Mouse (Mus musculus): Measurements from ENCODE around the gene Ano10.

The Ano10 gene

DNA sequence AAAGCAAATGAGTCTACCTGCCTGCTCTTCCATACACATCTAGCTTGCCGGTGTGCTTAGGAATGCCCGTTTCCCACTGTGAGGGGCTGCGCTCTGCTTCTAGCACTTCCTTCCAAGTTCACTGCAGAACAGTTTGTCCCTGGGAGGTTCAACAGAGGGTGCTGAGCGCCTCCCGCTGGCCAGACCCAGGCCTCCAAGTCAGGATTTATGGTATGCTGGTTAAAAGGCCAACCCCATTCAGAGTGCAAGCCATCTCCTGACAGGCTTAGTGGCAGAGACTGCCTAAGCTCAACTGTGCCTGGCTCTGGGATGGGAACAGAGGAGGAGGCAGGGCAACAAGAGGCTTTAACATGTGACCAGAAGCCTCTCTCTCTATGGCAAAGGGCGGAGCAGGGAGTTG is 95.0 kb downstream of the Ano10 start:
- no peak for TF ChIP-seq GATA4 (IDR thresholded peaks at IDR 0.05; ENCODE audit: insufficient replicate concordance, low read length)

DNA sequence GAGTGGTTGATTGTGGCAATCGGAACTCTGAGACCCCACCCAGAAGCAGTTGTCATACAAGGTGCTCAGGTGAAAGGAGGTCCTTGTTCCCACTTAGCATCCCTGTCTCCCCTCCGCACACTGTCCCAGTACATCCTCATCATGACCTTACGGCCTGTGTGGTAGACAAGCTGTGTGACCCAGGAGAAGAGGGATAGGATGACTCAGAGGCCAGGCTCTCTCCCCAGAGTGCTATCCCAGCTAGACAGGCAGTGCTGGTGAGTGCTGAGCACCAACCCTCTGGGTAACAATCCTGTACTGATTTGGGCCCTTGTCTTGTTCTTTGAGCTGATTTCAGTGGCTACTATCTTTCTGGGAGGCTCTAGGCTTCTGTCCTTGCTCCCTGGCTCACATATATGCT is 95.6 kb downstream of the Ano10 start:
- no peak for TF ChIP-seq GATA4 (IDR thresholded peaks at IDR 0.05; ENCODE audit: insufficient replicate concordance, low read length)

- no peak for TF ChIP-seq GATA4 (IDR thresholded peaks at IDR 0.05; ENCODE audit: insufficient replicate concordance, low read length)
These were observed 97.2 kb downstream of the Ano10 start for GRCm38 (mm10) chr9:122197021-122197420.

GRCm38 (mm10) chr9:122195042-122195682 is 99.1 kb downstream of the Ano10 start:
- no peak for TF ChIP-seq GATA4 (IDR thresholded peaks at IDR 0.05; ENCODE audit: insufficient replicate concordance, low read length)

DNA sequence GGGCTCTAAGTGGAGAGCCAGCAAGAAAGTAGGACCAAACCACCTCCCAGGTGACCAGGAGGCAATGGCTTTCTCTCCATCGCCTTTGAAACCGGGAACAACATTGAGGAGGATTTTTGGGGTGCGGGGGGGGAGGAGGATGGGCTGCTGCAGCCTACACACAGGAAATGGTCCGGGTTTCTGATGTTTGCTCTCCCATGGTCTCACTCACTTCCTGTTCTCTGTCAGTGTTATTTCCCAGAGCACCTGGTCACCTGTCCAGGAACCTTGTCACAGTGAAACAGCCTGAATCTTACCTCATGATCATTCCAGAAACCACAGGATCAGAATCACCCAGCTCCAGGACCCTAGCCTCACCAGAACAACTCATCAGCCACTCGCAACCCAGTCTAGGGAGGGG is 100.4 kb downstream of the Ano10 start:
- no peak for TF ChIP-seq GATA4 (IDR thresholded peaks at IDR 0.05; ENCODE audit: insufficient replicate concordance, low read length)

DNA sequence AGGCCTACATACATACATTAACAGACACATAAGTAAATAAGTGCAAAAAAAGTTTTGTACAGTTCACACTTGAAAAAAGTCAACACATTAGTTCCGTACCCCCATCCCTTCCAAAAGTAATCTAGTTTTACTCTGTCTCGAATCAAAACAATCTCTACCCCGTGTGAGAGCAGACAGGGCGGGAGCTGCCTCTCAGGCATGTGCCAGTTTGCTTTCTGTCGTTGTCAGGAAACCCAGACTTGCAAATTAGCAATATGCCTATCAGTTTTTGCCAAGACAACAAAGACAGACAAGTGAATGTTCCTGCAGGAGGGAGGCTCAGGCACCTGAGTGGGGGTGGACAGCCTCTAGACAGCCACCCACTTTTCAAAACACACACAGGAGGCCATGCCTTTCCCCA is 100.9 kb downstream of the Ano10 start:
- TF ChIP-seq GATA4 (IDR thresholded peaks at IDR 0.05; ENCODE audit: insufficient replicate concordance, low read length) = no peak

DNA sequence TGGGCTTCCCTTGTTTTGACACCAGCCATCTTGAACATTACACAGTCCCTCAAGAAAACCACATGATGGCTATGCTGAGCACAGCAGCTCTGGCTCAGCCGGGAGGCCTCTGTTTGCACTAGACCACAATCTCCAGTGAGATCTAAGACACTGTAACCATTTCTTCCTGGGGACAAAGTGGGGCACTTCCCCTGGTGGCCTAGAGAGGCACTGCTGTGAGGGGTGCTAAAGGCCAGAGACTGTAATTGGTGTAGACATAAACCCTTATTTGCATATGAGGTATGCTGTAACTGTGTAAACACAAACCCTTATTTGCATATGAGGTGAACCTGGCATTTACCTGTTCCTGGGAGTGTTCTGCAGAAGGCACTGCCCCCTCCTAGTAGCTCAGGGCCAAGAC is 105.5 kb downstream of the Ano10 start:
- no peak for TF ChIP-seq GATA4 (IDR thresholded peaks at IDR 0.05; ENCODE audit: insufficient replicate concordance, low read length)

GRCm38 (mm10) chr9:122187451-122187921 is 106.7 kb downstream of the Ano10 start:
- peak; percentile 76; the same call in 1 of the 2 replicates for TF ChIP-seq GATA4 (IDR thresholded peaks at IDR 0.05; ENCODE audit: insufficient replicate concordance, low read length)

DNA sequence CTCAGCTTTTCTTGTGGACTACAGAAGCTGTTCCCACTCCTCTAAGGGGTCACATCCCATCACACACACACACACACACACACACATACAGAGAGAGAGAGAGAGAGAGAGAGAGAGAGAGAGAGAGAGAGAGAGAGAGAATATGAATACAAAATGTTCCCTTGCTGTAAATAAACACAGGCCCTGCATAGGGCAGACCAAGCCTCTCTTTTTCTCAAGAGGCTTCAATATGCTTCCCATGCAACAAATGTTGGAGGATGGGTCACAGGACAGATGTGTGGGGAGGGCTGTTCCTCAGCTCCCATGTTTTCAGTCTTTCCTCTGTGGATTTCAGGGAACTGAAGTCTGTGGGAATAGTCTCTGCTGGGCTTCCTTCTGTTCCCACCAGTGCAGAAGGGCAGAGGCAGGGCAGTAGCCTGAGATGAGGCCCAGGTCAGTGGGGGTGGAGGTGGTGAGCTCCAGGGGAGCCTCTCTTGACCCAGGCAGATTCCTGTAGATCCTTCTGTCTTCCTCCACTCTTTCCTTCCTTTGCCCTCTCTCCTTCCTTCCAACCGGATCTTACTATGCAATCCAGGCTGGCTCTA is 107.5 kb downstream of the Ano10 start:
- no peak; the same call in 1 of the 2 replicates for TF ChIP-seq GATA4 (IDR thresholded peaks at IDR 0.05; ENCODE audit: insufficient replicate concordance, low read length)

DNA sequence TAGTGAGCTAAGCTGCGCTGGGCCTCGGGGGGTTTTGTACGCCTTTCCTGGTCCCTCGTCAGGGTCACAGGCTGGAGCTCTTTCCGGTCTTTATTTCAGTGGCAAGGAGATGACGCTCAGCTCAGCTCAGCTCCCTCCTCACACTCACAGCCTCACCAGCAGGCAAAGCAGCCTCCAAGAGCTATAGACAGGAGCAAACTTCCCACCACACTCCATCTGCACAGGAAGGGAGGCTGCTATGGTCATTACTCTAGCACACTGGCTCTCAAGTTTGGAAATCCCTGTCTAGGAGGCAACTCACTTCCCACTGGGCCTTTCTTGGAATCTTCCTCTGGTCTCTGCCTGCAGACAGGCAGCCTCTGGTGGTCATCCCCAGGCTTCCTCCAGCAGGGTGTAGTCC is 108.3 kb downstream of the Ano10 start:
- no peak for TF ChIP-seq GATA4 (IDR thresholded peaks at IDR 0.05; ENCODE audit: insufficient replicate concordance, low read length)

DNA sequence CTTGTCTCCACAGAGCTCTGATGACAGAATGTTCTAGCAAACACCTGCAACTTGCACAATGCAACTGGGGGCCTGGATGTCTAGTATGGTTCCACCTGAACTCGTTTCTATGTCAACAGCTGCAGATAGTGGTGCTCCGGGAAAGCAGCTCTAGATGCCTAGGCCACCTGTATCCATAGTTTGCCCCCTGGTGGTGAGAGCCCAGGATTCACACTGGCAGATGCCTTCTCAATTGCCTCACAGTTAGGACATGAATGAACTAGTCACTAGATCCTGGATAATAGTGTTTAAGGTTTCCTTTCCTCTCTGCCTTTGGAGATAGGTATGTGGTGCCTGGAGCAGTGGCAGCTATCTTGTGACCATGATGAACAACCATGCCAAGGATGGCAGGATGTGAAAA is 109.2 kb downstream of the Ano10 start:
- 0 out of 2 replicates have a peak, but pooled peaks have one; percentile 10 for TF ChIP-seq GATA4 (IDR thresholded peaks at IDR 0.05; ENCODE audit: insufficient replicate concordance, low read length)

DNA sequence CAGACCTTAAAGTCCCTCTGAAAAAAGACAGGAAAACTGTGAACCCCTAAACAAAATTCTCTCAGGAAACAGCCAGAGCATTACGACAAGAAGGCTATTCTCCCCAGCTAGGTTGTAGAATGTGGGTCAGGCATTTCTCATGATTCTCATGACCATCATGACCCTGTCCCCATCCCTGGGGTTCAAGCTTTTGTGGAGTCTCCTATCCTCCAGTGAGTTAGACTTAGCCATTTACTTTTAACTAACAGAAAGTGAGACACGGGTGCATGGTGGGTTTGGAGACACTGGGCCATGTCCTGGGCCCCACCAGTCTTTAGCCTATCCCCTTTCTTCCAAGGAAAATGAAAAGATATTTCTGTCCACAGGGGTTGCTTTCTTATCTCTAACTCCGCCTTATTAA is 109.9 kb downstream of the Ano10 start:
- TF ChIP-seq GATA4 (IDR thresholded peaks at IDR 0.05; ENCODE audit: insufficient replicate concordance, low read length) = no peak

GRCm38 (mm10) chr9:122183074-122183473 is 111.1 kb downstream of the Ano10 start:
- no peak for TF ChIP-seq GATA4 (IDR thresholded peaks at IDR 0.05; ENCODE audit: insufficient replicate concordance, low read length)

- TF ChIP-seq GATA4 (IDR thresholded peaks at IDR 0.05; ENCODE audit: insufficient replicate concordance, low read length) = no peak
These were observed 114.1 kb downstream of the Ano10 start for GRCm38 (mm10) chr9:122180105-122180504.

DNA sequence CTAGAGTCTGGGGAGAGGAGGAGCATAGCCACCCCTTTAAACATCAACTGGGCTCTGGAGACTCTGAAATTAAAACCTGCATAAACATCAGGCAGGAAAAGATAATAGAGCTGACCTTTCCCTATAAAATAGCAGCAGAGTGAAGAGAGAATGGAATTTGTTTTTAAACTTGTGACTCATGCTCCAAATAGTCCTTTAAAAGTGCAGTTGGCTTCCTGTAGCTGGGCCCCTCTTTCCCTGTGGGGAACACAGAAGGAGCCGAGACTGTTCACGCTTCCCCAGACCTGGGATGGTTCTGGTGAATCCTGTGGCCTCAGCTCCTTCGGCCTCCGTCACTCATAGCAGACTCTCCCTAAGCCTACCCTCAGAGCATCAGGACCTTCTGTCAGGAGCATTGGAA is 115.8 kb downstream of the Ano10 start:
- TF ChIP-seq GATA4 (IDR thresholded peaks at IDR 0.05; ENCODE audit: insufficient replicate concordance, low read length) = no peak

DNA sequence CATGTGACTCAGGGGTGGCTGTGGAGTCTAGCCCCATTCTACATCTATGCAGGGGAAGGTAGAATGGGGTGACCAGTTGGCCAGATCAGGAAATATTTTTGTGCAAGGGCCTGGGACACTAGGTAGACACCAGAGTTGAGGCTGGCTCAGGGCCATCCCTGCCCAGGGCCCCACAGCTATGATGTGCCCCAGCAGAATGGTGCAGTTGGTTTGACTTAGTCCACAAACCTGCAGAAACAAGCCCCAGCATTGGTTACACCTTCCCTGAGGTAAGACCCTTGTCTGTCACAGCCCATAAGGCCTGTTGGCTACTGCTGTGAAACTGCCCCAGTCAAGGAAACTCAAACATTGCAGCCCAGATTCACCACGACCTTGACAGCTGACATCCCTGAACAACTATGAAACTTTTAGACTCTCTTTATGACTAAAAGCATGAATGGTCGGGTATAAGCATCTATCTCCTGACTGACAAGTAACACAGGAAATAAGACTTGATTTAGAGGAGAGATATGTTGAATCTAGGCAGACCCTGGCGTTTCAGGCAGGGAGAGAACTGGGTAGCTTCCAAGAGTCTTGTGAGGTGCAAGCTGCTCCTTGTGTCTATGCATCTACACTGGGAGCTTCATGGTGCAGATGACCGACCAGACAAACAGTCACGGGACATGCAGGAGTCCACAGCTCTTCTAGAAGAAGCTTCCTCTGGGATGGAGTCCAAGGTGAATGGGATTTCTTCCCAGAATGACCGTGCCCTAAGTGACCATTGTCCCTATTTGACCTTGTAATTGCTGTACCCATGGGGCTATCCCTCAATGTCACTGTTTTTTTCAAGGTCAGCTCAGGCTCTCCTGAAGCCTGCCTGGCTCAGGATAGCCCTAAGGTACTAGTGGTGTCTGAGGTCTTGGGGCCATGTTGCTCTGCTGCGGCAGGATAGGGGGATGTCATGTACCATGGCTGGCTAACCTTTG is 116.7 kb downstream of the Ano10 start:
- TF ChIP-seq GATA4 (IDR thresholded peaks at IDR 0.05; ENCODE audit: insufficient replicate concordance, low read length) = no peak
